Mouse (Mus musculus) bone marrow macrophage, adult 2 months (primary cell): ENCODE measurements around the gene Ddx56. TPM values are rescaled to one million over a fixed set of nuclear protein-coding genes. Genes with fewer than 3 reads are reported as not detected.
"Not testable (repeated sequence)": the region's sequence is repeated elsewhere in the genome, so short reads cannot be mapped to it uniquely, and the experiment has no call there.

ENCODE experiments used
- H3K27ac ChIP-seq: 2 replicates; pipeline ENCODE4 v1.5.1; 2012; ENCODE audit warnings: low read depth, low read length; ENCODE audit not compliant: insufficient read depth
- H3K4me1 ChIP-seq: 2 replicates; pipeline ENCODE4 v1.6.1; 2012; ENCODE audit warnings: low read length; ENCODE audit not compliant: control insufficient read depth, insufficient read depth
- H3K4me3 ChIP-seq: 2 replicates; pipeline ENCODE4 v1.5.1; 2012; ENCODE audit warnings: mild to moderate bottlenecking, low read length, moderate library complexity; ENCODE audit not compliant: insufficient read depth
- CTCF ChIP-seq: IDR thresholded peaks from 2 replicates; pipeline ENCODE4 v1.5.1; 2012; ENCODE audit warnings: low read depth, mild to moderate bottlenecking, low read length, moderate library complexity
- POLR2A ChIP-seq: IDR thresholded peaks from 2 replicates; pipeline ENCODE4 v1.6.1; 2012; ENCODE audit warnings: mild to moderate bottlenecking, low read depth, low read length, borderline replicate concordance
- polyA plus RNA-seq: library from polyadenylated mRNA; stranded (reverse); fragments of >200 nt; gene quantifications from 2 replicates; pipeline ENCODE4 v1.2.4, GENCODE M21; 2012; ENCODE audit not compliant: missing spikeins, insufficient read depth, insufficient read length

Ddx56 gene
- polyA plus RNA-seq, 1 experiment, result 16.2 TPM

DNA sequence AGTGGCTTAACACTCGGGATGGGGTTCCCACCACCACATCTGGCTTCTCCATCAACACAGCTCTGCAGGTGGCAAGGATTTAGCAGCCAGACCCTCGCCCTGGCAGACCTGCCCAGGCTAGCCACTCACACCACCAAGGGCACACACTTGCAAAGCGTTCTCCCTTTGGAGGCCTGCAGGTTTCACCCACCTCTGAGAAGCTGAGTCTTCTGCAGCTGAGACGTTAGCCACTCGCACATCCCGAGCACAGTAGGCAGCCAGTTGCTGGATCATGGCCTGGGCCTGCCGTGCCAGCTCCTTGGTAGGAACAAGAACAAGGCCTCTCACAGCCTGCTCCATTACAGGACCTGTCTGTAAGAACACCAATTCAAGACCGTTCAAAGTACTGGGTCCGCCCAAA, 951 bp downstream of the Ddx56 start:
- peaks cover 12% of the 10 kb centered on the region; the same call in 1 of the 2 replicates for H3K4me1 ChIP-seq
- no peak for TF ChIP-seq CTCF
- no peak for TF ChIP-seq POLR2A
- H3K4me3 ChIP-seq, result peak overlapping the region; percentile 87
- no peak overlapping the region for H3K27ac ChIP-seq

GRCm38 (mm10) chr11:6261434-6262082, 6.0 kb downstream of the Ddx56 start:
- peaks cover 10% of the 10 kb centered on the region; the same call in 1 of the 2 replicates for H3K4me1 ChIP-seq
- no peak overlapping the region for H3K4me3 ChIP-seq
- H3K27ac ChIP-seq, result no peak overlapping the region
- TF ChIP-seq POLR2A (no peak), CTCF (peak; percentile 96)

GRCm38 (mm10) chr11:6259413-6259812, 8.2 kb downstream of the Ddx56 start:
- Histone ChIP-seq H3K4me1 (no peaks in the 10 kb centered on the region), H3K4me3 (no peak overlapping the region), H3K27ac (no peak overlapping the region)
- TF ChIP-seq CTCF (no peak), POLR2A (no peak)

DNA sequence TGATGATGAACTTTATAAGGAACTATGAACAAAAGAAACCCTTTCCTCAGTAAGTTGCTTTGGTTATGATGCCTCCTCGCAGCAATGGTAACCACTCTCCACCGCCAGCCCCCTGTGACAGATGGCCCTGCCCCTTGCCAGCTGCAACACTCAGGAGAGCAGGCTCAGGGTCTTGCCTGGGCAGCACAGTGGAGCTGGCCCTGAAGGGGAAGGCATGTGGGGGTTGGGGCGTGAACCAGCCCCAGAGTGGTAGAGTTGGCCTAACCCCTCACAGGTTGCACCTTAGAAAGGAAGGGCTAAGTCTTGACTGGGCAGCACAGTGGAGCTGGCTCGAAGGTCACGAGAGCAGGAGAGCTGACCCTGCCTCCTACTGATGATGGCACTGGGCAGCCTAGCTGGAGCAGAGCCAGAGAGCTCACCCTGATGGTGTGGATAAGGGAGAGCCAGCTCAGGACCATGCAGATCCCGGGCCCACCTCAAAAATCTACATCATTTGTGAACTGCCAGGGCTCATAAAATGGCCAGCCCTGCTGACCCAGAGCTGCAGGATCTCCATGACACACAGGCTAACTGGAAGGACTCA, 11.0 kb downstream of the Ddx56 start:
- H3K27ac ChIP-seq, result no peak overlapping the region
- no peak overlapping the region for H3K4me3 ChIP-seq
- H3K4me1 ChIP-seq, result no peaks in the 10 kb centered on the region
- no peak for TF ChIP-seq POLR2A
- no peak for TF ChIP-seq CTCF

DNA sequence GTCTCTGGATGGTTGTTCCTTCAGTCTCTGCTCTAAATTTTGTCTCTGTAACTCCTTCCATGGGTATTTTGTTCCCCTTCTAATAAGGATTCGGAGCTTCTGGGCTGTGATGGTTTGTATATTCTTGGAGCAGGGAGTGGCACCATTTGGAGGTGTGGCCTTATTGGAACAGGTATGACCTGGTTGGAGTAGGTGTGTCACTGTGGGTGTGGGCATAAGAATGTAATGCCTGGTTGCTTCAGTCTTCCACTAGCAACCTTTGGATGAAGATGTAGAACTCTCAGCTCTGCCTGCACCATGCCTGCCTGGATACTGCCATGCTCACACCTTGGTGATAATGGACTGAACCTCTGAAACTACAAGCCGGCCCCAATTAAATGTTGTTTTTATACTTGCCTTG, 13.0 kb downstream of the Ddx56 start:
- H3K4me1 ChIP-seq, H3K27ac ChIP-seq, H3K4me3 ChIP-seq: not testable (repeated sequence)

DNA sequence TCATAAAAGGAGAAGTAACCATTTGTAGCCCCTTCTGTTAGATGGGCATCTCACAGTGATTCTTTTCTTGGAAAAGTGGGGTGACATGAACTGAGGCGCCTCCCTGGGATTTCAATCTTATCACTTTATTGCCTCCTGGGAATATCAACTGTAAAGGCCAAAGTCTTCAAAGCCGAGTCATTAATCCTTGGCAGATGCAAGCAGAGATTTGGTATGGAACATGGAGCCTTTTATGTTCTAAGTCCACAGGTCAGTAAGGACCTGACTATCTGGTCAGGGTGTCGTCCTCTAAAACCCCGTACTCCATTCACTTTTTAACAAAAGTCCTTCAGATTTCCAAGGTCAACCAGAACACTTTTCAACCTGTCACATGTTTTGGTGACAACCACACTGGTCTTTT, 14.7 kb downstream of the Ddx56 start:
- Histone ChIP-seq H3K4me3 (no peak overlapping the region), H3K27ac (no peak overlapping the region), H3K4me1 (no peaks in the 10 kb centered on the region)
- no peak for TF ChIP-seq POLR2A
- TF ChIP-seq CTCF, result no peak

GRCm38 (mm10) chr11:6252248-6252647, 15.3 kb downstream of the Ddx56 start:
- TF ChIP-seq POLR2A (no peak), CTCF (no peak)
- Histone ChIP-seq H3K4me1 (no peaks in the 10 kb centered on the region), H3K4me3 (no peak overlapping the region), H3K27ac (no peak overlapping the region)

DNA sequence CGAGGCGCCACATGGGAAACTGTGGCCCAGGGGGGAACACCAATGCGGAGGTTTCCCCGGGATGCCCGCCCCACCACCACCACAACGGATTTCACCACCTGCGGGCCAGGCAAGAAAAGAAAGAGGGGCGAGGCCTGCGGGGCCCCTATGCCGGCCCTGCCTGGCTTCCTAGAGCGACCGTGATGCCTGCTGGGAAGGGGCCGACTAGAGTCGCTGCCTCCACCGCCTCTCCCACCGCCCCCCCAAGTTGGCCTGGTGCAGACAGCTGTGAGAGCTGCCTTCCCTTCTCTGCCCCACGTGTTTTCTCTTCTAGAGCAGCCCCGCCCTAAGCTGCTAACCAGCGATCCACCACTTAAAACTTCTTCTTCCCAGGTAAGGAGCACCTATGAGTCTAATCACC, 22.9 kb downstream of the Ddx56 start:
- Histone ChIP-seq H3K27ac (no peak overlapping the region), H3K4me1 (no peaks in the 10 kb centered on the region), H3K4me3 (no peak overlapping the region)
- TF ChIP-seq CTCF (no peak), POLR2A (no peak)

GRCm38 (mm10) chr11:6233025-6233424, 34.5 kb downstream of the Ddx56 start:
- TF ChIP-seq CTCF, result no peak
- TF ChIP-seq POLR2A, result no peak
- no peak overlapping the region for H3K27ac ChIP-seq

GRCm38 (mm10) chr11:6230012-6230411, 37.6 kb downstream of the Ddx56 start, which contains the start of gene Npc1l1:
TSS of gene Npc1l1 (minus strand) at chr11:6230143.
- TF ChIP-seq CTCF (no peak), POLR2A (no peak)
- H3K4me3 ChIP-seq, result no peak within 1 kb of the TSS
- no peaks in the 10 kb centered on the region for H3K4me1 ChIP-seq

More at GRCm38 (mm10) chr11:6233025-6233424, 34.5 kb downstream of the Ddx56 start:
- Histone ChIP-seq H3K4me1 (no peaks in the 10 kb centered on the region), H3K4me3 (no peak overlapping the region)

More at GRCm38 (mm10) chr11:6230012-6230411, 37.6 kb downstream of the Ddx56 start, which contains the start of gene Npc1l1:
- no peak within 1 kb of the TSS for H3K27ac ChIP-seq
